Mouse (Mus musculus): ENCODE results near the gene Dgki. TPM values are rescaled to one million over a fixed set of nuclear protein-coding genes. Genes with fewer than 3 reads are reported as not detected.
A peak's percentile ranks its signal among the peaks of the same experiment; 100 is the strongest.

The Dgki gene
- polyA plus RNA-seq, 1 experiment: 7.5 TPM

DNA sequence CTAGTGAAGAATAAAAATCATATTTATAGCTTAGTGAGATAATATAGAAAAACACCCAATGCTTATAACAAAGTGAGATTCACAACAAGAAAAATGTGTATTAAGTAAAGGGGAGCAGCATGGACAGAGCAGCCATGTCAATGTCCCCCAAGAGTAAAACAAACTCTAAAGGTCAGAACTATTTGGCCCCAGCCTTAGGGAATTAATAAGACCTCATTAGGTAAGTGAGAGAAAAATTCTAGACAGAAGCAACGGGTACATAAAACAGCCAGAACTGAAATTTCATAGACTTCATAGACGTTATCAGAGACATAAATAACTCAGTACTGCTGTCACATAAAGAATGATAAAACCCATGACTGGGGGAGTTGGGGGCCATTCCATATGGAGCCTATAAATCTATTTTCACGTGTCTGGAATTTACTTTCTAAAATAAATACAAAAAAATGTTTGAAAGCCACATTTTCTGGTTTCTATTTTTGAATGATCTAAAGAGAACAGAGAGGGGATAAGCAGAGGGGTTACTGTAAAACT is 402.3 kb downstream of the Dgki start:
- no peaks in the 10 kb centered on the region for H3K4me1 ChIP-seq (ENCODE audit: control insufficient read depth, insufficient read depth, low read length)
- no peak overlapping the region for H3K4me3 ChIP-seq (replicated peaks; ENCODE audit: insufficient read depth, low read depth, low read length)
- no peak overlapping the region for H3K27ac ChIP-seq (ENCODE audit: insufficient read depth, low read length)
- TF ChIP-seq POLR2A (IDR thresholded peaks at IDR 0.05; ENCODE audit: borderline replicate concordance, insufficient read depth, low read length): no peak
- TF ChIP-seq CTCF (IDR thresholded peaks at IDR 0.05; ENCODE audit: borderline replicate concordance, insufficient read depth, low read depth, low read length): no peak
- WGBS: 92% methylated on average over 3 of the region's 3 CpGs
- no peaks in the 10 kb centered on the region for H3K27me3 ChIP-seq (ENCODE audit: control insufficient read depth, insufficient read depth, low read length)
- no peak for DNase-seq

DNA sequence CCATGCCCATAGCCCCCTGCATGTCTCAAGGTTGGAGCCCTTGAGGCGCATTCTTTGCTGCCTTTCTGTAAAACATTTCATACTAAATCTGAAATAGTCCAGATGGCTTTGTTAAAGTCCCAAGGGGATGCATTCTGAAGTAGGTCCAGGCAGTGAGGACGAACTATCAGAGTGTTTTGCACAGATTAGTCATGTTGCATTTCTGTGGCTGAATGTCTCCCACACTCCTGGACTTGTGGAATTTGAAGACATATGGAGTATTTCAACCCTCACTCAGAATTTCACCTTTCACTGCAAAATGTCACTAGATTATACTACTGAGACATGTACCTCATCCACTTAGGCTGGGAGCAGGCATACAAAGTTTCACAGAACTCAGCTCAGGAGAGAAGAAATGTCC is 403.3 kb downstream of the Dgki start:
- H3K27ac ChIP-seq (ENCODE audit: insufficient read depth, low read length): no peak overlapping the region
- no peaks in the 10 kb centered on the region for H3K27me3 ChIP-seq (ENCODE audit: control insufficient read depth, insufficient read depth, low read length)
- TF ChIP-seq CTCF (IDR thresholded peaks at IDR 0.05; ENCODE audit: borderline replicate concordance, insufficient read depth, low read depth, low read length): no peak
- TF ChIP-seq POLR2A (IDR thresholded peaks at IDR 0.05; ENCODE audit: borderline replicate concordance, insufficient read depth, low read length): no peak
- WGBS: 42% methylated on average over 2 of the region's 2 CpGs
- DNase-seq: peak in 1 of 2 experiments; percentile 27
- no peak overlapping the region for H3K4me3 ChIP-seq (replicated peaks; ENCODE audit: insufficient read depth, low read depth, low read length)
- no peaks in the 10 kb centered on the region for H3K4me1 ChIP-seq (ENCODE audit: control insufficient read depth, insufficient read depth, low read length)

DNA sequence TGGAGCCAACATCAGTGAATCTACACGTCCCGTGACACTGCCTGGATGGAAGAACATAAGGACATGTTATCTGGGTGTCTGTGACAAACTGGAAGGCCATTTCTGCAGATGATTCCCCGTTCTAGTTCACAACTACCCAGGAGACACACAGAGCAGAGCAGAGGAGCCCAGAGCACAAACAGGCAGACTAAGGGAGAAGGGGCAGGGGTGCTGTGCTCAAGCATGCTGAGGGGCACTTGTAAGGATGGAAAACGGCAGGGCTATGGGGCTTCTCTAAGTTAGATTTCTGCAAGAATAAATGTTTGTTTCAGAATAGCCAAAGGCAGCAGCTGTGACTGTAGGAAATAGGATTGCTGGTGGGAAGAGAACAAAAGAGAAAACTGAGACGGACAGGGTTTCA is 408.2 kb downstream of the Dgki start:
- Histone ChIP-seq H3K4me1 (ENCODE audit: control insufficient read depth, insufficient read depth, low read length) (no peaks in the 10 kb centered on the region; the same call in 1 of the 2 replicates), H3K27ac (ENCODE audit: insufficient read depth, low read length) (no peak overlapping the region), H3K27me3 (ENCODE audit: control insufficient read depth, insufficient read depth, low read length) (no peaks in the 10 kb centered on the region), H3K4me3 (replicated peaks; ENCODE audit: insufficient read depth, low read depth, low read length) (no peak overlapping the region)
- WGBS: 84% methylated on average over 5 of the region's 5 CpGs
- DNase-seq: no peak
- TF ChIP-seq POLR2A (IDR thresholded peaks at IDR 0.05; ENCODE audit: borderline replicate concordance, insufficient read depth, low read length): no peak
- no peak for TF ChIP-seq CTCF (IDR thresholded peaks at IDR 0.05; ENCODE audit: borderline replicate concordance, insufficient read depth, low read depth, low read length)

DNA sequence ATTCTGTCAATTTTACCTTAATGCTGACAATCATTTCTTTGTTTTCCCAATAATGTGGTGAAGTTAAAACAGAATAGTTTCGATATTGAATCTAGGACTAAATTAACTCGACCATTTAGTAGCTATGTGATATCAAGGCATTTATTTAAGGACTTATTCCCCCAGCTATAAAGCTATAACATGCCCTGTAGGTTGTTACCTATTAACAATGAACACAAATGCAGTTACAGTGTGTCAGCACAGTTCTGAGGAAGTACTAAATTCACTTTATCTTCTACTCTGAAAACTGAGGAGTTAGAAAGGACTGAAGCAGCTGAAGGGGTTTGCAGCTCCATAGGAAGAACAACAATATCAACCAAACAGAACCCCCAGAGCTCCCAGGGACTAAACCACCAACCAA is 409.2 kb downstream of the Dgki start:
- H3K4me3 ChIP-seq (replicated peaks; ENCODE audit: insufficient read depth, low read depth, low read length): no peak overlapping the region
- DNase-seq: no peak
- H3K27me3 ChIP-seq (ENCODE audit: control insufficient read depth, insufficient read depth, low read length): no peaks in the 10 kb centered on the region
- H3K4me1 ChIP-seq (ENCODE audit: control insufficient read depth, insufficient read depth, low read length): no peaks in the 10 kb centered on the region; the same call in 1 of the 2 replicates
- WGBS: 65% methylated on average over 2 of the region's 2 CpGs
- TF ChIP-seq CTCF (IDR thresholded peaks at IDR 0.05; ENCODE audit: borderline replicate concordance, insufficient read depth, low read depth, low read length): no peak
- TF ChIP-seq POLR2A (IDR thresholded peaks at IDR 0.05; ENCODE audit: borderline replicate concordance, insufficient read depth, low read length): no peak
- H3K27ac ChIP-seq (ENCODE audit: insufficient read depth, low read length): no peak overlapping the region

DNA sequence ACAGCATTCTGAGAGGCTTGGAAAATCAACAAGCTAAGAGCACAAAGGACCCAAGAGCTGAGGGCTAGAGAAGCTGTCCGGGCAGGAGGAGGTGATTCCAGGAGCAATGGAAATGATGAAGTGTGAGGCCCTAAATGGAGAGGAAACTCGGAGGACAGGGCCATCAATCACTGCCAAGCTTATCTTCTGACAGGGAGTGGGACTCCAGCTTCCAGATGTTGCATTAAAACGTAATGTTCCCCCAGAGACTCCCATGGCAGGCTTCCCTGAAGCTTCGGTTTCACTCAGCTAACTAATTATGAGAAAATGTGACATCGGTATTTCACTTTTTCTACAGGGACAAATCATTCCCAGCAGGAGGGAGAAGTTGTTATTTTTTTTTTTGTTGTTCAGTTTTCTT is 409.7 kb downstream of the Dgki start:
- Histone ChIP-seq H3K4me1 (ENCODE audit: control insufficient read depth, insufficient read depth, low read length) (no peaks in the 10 kb centered on the region; the same call in 1 of the 2 replicates), H3K27ac (ENCODE audit: insufficient read depth, low read length) (no peak overlapping the region)
- WGBS: 47% methylated on average over 5 of the region's 5 CpGs

DNA sequence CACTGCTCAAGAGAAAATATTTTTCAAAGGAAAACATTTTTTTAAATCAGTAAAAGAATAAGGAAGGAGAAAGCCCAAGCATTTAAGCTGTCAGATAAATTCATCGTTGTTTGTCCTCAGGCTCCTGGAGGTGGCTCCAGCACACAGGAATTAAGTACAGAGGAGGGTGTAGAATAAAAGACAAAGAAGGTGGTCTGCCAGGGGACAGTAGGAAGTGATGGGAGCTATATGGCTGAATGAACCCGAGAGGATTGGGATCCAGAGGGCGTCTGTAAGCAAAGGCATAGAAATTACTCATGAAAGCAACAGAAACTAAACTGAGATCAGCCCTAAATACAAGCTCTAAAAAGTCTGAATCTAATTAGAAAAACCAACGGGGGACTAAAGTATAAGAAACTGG is 418.7 kb downstream of the Dgki start:
- WGBS: 62% methylated on average over 4 of the region's 4 CpGs
- Histone ChIP-seq H3K27ac (ENCODE audit: insufficient read depth, low read length) (no peak overlapping the region), H3K27me3 (ENCODE audit: control insufficient read depth, insufficient read depth, low read length) (no peaks in the 10 kb centered on the region), H3K4me3 (replicated peaks; ENCODE audit: insufficient read depth, low read depth, low read length) (no peak overlapping the region), H3K4me1 (ENCODE audit: control insufficient read depth, insufficient read depth, low read length) (no peaks in the 10 kb centered on the region)
- no peak for DNase-seq
- TF ChIP-seq CTCF (IDR thresholded peaks at IDR 0.05; ENCODE audit: borderline replicate concordance, insufficient read depth, low read depth, low read length) (no peak), POLR2A (IDR thresholded peaks at IDR 0.05; ENCODE audit: borderline replicate concordance, insufficient read depth, low read length) (no peak)

More for the DNA sequence above, 409.7 kb downstream of the Dgki start:
- TF ChIP-seq POLR2A (IDR thresholded peaks at IDR 0.05; ENCODE audit: borderline replicate concordance, insufficient read depth, low read length) (no peak), CTCF (IDR thresholded peaks at IDR 0.05; ENCODE audit: borderline replicate concordance, insufficient read depth, low read depth, low read length) (no peak)
- Histone ChIP-seq H3K4me3 (replicated peaks; ENCODE audit: insufficient read depth, low read depth, low read length) (no peak overlapping the region), H3K27me3 (ENCODE audit: control insufficient read depth, insufficient read depth, low read length) (no peaks in the 10 kb centered on the region)
- no peak for DNase-seq

DNA sequence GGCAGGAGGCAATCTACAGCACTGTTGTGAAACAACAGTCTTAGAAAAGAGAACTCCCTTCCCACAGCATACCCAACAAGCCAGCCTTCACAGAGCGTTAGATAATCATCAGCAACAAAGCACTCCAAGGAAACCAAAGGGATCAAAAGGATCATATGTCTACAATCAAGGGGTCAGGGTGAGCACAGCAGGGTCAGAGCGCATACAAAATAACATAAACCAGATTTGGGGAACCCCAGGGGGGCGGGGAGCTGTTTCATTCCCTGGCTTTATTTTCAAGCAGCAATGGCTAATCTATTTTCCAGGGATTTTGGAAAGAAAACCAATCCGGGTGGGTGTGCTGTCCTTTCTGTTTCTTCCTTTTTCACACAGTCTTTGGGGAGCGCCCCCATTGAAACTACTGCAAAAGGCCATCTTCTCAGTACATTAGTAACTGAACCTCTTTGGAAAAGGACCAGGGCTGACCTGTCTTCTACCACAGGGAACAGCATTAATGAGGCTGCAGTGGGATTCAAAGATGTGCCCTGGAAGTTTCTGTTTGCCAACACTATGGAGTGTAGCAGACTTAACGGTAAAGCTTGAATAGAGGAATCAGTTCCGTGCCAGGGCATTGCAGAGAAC is 419.2 kb downstream of the Dgki start:
- Histone ChIP-seq H3K4me3 (replicated peaks; ENCODE audit: insufficient read depth, low read depth, low read length) (no peak overlapping the region), H3K27ac (ENCODE audit: insufficient read depth, low read length) (no peak overlapping the region), H3K4me1 (ENCODE audit: control insufficient read depth, insufficient read depth, low read length) (no peaks in the 10 kb centered on the region), H3K27me3 (ENCODE audit: control insufficient read depth, insufficient read depth, low read length) (no peaks in the 10 kb centered on the region)
- 67% methylated on average over 7 of the region's 7 CpGs for WGBS
- TF ChIP-seq CTCF (IDR thresholded peaks at IDR 0.05; ENCODE audit: borderline replicate concordance, insufficient read depth, low read depth, low read length) (no peak), POLR2A (IDR thresholded peaks at IDR 0.05; ENCODE audit: borderline replicate concordance, insufficient read depth, low read length) (no peak)
- no peak for DNase-seq

DNA sequence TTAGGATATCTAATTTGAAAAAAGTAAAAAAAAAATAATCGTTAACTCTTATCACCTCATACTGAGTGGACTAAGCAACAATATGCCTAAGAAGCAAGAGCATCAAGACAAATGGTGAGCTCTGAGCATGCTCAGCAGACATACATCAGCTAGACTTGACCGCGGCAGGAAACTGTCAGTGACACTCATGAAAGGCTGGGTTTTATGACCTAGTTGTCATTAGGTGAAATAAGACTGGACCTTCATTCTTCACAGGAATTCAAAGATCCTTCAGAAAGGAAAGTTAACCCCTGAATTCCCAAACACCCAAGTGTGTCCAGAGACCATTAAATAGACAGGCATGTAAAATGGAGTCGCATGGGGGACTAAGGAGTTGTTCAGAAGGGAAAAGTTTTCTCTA is 422.6 kb downstream of the Dgki start:
- 94% methylated on average over 4 of the region's 4 CpGs for WGBS
- TF ChIP-seq CTCF (IDR thresholded peaks at IDR 0.05; ENCODE audit: borderline replicate concordance, insufficient read depth, low read depth, low read length) (no peak), POLR2A (IDR thresholded peaks at IDR 0.05; ENCODE audit: borderline replicate concordance, insufficient read depth, low read length) (no peak)
- Histone ChIP-seq H3K27me3 (ENCODE audit: control insufficient read depth, insufficient read depth, low read length) (no peaks in the 10 kb centered on the region), H3K4me1 (ENCODE audit: control insufficient read depth, insufficient read depth, low read length) (no peaks in the 10 kb centered on the region), H3K4me3 (replicated peaks; ENCODE audit: insufficient read depth, low read depth, low read length) (no peak overlapping the region), H3K27ac (ENCODE audit: insufficient read depth, low read length) (no peak overlapping the region)
- DNase-seq: no peak

Measured in cerebellum, adult 2 months (tissue).